Mouse (Mus musculus) adrenal gland, adult 18-20 months (tissue): ENCODE data around the gene Tarbp2. TPM values are rescaled to one million over a fixed set of nuclear protein-coding genes. Genes with fewer than 3 reads are reported as not detected.

Source experiments
- total RNA-seq, 2 experiments: library from RNA; stranded (reverse); gene quantifications; 1 replicate in 1 of 2; 2 replicates in 1 of 2; pipeline ENCODE4 v1.2.3; 2021

The Tarbp2 gene
- total RNA-seq, 2 experiments from 2014 or later, result 35.5 to 36.1 TPM

Other genes with a start within 250 kb of the Tarbp2 start
- under 1 TPM in 1 of 2 experiments, not detected in 1; 0.13 TPM for gene Gm9918, start 247.6 kb upstream of the Tarbp2 start, total RNA-seq
- 10 to 100 TPM; 32.6 to 35.2 TPM for gene Mfsd5, start 238.7 kb upstream of the Tarbp2 start, total RNA-seq
- 1 to 10 TPM; 1.3 to 1.9 TPM for gene Espl1, start 221.9 kb upstream of the Tarbp2 start, total RNA-seq
- 100 to 1,000 TPM; 443 to 458 TPM for gene Pfdn5, start 192.1 kb upstream of the Tarbp2 start, total RNA-seq
- 10 to 100 TPM; 48.9 to 54.7 TPM for gene Myg1, start 186.5 kb upstream of the Tarbp2 start, total RNA-seq
- gene Aaas, start 167.4 kb upstream of the Tarbp2 start, total RNA-seq, result 10 to 100 TPM; 12.0 to 14.7 TPM
- gene Sp7, start 151.0 kb upstream of the Tarbp2 start, total RNA-seq, result under 1 TPM in 1 of 2 experiments, not detected in 1; 0.10 TPM
- gene Sp1, start 112.0 kb upstream of the Tarbp2 start, total RNA-seq, result 10 to 100 TPM; 61.1 to 62.1 TPM
- 1 to 10 TPM; 1.5 to 2.0 TPM for gene Amhr2, start 72.8 kb upstream of the Tarbp2 start, total RNA-seq
- 100 to 1,000 TPM in 1 of 2 experiments, 10 to 100 TPM in 1; 86.2 to 148 TPM for gene Prr13, start 59.2 kb upstream of the Tarbp2 start, total RNA-seq
- gene Pcbp2, start 47.7 kb upstream of the Tarbp2 start, total RNA-seq, result 100 to 1,000 TPM; 628 to 756 TPM
- not detected for gene Gm10337, start 14.5 kb upstream of the Tarbp2 start, total RNA-seq
- gene Map3k12, start 1.1 kb upstream of the Tarbp2 start, total RNA-seq, result 1 to 10 TPM; 5.8 to 7.6 TPM
- 1 to 10 TPM; 1.8 to 1.9 TPM for gene Npff, start 6.8 kb downstream of the Tarbp2 start, total RNA-seq
- 1 to 10 TPM; 1.7 to 3.2 TPM for gene Gm28047, start 106.9 kb downstream of the Tarbp2 start, total RNA-seq
- gene Atf7, start 107.3 kb downstream of the Tarbp2 start, total RNA-seq, result 10 to 100 TPM; 58.9 to 62.1 TPM
- gene Atp5g2, start 154.2 kb downstream of the Tarbp2 start, total RNA-seq, result 10 to 100 TPM; 18.3 to 19.4 TPM
- 100 to 1,000 TPM in 1 of 2 experiments, 10 to 100 TPM in 1; 95.4 to 106 TPM for gene Calcoco1, start 204.0 kb downstream of the Tarbp2 start, total RNA-seq